Mouse (Mus musculus): ENCODE data around the gene Misp.

Misp gene

DNA sequence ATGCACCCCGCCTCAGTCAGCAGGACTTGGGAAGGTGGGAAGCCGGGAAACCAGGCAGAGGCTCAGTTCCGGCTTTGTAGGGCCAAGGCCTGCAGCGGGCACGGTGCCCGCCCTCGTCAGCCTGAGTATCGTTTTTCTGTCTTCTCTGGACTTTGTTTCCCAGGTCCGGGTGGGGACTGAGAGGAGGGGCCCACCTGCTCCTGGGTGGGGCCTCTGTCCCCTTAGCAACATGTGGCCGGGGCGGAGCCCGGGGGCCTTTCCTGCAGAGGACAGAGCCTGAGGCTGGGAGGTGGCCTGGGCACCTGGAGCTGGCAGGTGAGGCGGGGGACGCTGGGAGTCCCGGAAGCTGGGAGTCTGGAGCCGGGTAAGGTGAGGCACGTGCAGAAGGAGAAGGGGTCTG is 1.6 kb downstream of the Misp start:
- no peak for DNase-seq (ENCODE audit: low spot score in 2 of 2)

DNA sequence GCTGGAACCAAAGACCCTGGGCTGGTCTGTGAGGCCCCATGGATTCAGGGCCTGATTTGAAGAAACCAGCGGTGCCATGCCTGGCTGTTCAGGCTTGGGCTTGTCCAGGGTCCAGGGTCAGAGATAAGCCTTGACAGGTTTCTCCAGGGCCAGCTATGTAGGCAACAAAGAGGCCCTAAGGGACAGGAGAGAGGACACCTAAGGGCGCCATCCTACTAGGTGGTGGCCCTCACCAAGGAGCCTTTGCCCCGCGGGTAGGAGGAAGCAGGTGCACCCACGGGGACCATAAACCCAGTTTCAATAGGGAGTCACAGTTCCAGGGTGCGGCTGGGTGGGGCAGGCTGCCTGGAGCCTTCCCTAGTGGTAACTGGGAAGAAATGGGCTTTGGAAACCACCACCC is 2.2 kb downstream of the Misp start:
- no peak for DNase-seq (ENCODE audit: low spot score in 2 of 2)

DNA sequence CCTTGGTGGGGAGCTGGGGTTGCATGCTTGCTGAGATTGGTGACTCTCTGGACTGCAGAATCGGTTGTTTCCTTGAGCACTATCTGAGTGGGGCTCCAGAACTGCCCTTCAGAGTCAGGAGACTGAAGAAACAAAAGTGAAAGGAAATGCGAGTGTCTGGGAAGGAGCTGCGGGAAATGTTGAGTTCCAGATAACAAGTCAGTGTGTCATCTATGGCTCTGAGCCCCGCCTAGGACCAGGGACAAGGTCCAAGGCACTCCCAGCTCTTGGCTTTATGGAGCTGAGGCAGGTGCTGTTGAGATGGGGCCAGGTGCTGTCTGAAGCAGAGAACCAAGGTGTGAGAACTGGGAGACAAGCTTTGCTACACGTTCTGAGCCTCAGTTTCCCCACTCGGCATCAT is 3.6 kb downstream of the Misp start:
- DNase-seq (ENCODE audit: low spot score in 2 of 2), result peak in 1 of 2 experiments; percentile 22

DNA sequence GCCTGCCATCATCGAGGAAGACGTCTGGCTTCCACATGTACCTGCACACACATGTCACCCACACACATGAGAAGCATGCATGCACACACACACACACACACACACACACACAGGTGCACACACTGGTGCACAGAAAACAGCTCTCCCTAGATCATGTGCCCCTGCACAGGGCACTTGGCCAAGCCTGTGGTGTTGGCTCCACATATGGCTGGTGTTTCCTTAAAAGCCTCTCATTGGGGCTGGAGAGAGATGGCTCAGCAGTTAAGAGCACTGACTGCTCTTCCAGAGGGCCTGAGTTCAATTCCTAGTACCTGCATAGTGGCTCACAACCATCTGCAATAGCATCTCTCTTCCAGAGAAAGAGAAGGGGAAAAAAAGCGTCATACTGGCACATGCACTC is 10.8 kb downstream of the Misp start:
- DNase-seq (ENCODE audit: low spot score in 2 of 2), result peak in 1 of 2 experiments; percentile 22

DNA sequence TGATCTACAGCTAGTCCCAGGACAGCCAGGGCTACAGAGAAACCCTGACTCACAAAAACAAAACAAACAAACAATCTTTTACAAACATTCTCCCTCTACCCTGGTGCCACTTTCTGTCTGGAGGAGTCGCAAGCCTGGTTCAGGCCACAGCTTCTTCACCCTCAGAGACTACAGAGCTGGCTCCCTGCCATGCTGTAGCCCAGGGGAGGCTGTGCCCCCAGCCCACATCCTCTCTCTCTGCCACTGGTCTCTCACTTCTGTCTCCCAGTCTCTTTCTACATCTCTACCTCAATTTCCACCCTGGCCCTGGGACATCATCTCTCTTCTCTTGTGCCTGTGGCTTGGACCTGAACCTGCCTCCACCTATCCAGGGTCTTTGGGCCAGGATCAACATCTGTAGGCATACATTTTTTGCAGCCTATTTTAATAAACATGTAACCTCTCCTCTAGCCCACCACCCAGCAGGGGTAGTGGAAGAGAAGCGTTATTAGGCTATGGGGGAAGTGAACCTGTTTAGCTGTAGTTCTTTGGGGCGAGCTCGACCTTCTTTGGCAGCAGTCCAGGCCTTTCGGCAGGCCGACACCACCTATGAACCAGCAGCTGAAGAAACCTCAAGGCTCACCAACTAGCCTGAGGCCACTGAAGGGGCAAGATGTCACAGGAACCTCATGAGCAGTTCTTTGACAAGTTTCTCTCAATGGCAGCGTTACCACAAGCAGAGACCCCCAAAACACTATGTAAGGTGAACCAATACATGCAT is 11.4 kb downstream of the Misp start:
- DNase-seq (ENCODE audit: low spot score in 2 of 2), result peak in 1 of 2 experiments; percentile 35

DNA sequence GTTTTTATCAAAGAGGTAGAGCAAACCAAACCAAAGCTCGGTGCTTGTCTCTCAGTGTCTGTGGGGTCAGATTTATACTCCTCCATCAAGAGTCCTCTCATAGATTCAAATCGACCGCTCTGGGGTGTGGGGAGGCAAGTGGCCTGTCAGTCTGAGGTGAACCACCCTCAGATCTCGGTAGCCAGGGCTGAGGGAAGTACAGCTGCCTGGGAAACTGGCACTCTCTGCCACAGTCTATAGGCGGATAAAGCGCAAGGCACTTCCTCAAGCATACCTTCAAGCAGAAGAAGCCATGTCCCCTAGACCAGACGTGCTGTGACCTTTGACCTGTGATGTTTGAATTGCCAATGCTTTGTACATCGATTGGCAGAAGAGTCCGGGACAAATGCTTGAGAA is 12.0 kb downstream of the Misp start:
- DNase-seq (ENCODE audit: low spot score in 2 of 2), result no peak

DNA sequence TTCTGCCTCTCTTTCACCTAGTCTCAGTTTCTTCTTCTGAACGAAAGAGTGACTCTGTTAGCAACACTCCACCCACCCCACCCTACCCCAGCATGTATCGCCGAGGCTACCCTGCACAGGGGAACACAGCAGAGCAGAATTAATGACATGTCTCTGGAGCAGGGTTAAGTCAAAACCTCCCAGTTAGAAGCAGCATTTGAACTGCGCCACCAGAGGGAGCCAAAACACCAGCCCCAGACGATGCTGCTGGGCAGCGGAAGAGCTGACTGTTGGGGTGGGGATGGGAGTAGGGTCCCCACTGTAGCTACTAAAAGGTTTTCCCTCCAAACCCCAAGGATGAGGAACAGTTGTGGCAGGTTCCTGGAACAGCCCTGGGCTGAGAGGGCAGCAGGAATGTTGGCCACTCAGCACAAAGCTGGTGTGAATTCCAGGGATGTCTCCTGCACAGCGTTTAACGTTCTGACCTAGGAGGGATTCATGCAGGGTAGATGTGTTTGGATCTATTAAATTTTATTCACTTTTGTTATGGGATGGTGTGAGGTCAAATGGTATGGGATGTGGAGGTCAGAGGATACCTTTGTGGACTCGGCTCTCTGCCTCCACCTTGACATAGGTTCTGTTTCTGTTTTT is 14.1 kb downstream of the Misp start:
- peak in 1 of 2 experiments; percentile 85 for DNase-seq (ENCODE audit: low spot score in 2 of 2)

DNA sequence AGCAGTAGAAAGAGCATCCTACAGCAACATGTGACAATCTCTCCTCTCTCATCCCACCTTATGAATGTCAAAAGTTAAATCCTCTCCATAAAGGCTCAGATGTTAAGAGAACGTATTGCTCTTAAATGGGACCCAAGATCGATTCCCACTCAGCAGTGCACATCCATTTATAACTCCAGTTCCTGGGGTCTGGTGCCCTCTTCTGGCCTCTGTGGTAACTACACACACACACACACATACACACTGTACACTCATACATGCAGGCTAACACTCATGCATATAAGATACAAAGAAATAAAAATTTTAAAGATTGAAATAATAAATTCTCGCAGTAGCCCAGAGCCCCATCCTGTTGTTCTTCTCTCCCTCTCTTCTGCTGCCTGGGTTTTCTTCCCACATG is 16.1 kb downstream of the Misp start:
- DNase-seq (ENCODE audit: low spot score in 2 of 2), result no peak

DNA sequence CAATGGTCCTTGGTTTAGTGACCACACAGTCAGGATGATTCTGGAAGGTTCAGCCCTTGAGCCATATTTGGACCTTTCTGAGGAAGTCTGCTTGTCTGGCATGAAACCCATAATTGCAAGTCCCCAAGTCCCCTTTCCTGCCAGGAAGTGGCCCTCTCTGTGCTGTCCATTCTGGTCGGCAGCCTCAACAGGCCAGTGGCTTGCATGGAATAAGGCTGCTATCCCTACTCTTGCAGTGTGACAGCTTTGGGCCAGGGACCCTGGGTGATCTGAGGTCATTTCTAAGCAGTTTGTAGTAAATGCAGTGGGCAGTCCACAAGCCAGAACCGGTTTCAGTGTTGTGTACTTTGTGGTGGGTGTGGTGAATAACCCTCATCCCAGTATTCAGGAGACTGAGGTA is 17.4 kb downstream of the Misp start:
- peak in 1 of 2 experiments; percentile 19 for DNase-seq (ENCODE audit: low spot score in 2 of 2)

DNA sequence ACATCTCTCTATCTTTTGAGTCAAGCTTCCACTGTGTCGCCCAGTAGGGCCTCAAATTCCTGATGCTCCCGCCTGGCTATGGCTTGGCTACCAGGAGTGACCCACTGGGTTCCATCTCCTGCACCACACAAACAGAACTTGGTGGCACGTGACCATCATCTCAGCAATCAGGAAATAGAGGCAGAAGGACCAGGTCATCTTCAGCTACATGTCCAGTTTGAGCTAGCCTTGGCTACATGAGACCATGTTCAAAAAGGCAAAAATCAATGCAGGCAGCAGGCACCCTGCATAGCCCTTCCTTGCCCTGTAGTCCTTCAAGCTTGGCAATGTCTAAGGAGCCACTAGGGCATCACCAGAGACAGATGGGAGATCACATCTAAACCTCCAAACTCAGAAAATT is 19.3 kb downstream of the Misp start:
- no peak for DNase-seq (ENCODE audit: low spot score in 2 of 2)

DNA sequence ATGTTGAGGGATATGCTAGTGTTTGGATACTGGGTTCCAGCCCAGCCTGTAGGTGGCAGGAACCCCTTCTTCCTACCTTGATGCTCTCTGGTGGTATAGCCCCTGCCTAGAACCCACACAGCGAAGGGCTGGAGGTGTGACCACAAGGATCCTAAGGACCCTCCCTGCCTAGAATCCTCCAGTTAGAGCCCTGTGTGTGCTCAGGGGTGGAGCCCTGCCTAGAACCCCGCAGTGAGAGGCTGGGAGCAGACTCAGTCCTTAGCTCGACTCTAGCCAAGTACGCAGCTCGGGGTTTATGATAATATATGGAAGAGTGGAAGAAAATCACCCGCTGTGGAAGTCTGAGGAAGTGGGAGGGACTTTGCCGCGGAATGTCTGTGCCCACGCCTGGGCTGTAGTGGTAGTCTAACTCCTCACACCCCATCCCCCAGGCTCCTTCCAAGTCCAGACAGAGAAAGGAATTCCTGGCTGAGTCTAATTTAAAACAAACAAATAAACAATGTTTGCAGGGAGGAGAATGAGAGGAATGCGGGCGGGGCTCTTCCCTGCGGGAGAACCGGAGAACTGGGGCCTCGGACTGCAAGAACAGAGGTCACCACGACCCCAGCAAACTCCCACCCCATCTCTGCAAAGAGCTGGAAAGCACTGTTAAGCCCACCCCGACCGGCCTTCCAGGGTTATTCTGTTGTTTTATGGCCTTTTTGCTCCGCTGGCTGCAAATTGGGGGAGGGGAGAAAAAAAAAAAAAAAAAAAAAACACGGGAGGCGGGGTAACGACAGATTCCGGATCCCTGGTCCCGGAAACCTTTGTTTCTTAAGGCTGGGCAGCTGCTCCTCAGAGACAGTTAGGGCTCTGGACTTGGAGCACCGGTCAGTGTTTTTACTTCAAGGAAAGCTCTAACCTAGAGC is 20.1 kb downstream of the Misp start:
- DNase-seq (ENCODE audit: low spot score in 2 of 2), result peak; percentile 79 to 90

DNA sequence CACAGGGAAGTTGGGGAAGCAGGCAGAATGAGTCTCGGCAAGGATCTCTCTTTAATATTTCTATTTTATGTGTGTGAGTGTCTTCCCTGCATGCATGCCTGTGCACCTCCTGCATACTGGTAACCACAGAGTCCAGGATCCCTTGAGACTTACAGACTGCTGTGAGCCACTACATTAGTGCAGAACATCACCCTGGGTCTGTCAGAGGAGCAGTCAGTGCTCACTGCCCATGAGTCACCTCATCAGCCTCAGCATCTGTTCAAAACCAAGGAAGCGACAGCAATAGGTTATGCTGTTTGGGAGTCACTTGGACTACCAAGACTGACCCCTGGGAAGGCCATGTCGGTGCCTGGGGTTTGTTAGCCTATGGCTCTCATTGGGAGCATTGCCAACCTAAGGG is 21.5 kb downstream of the Misp start:
- DNase-seq (ENCODE audit: low spot score in 2 of 2), result no peak

DNA sequence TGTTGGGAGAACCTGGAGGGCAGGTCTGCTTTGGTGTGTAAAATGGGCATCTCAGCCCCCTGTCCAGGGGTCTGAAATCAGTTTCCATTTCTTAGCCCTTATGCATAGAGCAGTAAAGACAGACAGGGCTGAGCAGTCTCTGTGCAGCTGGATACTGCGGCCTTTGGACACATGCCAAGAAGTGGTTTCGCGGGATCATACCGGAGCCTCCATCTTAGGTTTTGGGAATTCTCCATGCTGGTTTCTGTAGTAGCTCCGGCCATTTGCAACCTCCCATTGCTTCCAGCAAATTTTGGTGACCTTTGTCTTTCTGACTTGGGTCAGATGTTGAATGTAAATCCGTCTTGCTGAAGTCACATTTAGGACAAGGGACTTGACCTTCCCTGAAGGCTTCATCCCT is 22.7 kb downstream of the Misp start:
- DNase-seq (ENCODE audit: low spot score in 2 of 2), result peak in 1 of 2 experiments; percentile 46

DNA sequence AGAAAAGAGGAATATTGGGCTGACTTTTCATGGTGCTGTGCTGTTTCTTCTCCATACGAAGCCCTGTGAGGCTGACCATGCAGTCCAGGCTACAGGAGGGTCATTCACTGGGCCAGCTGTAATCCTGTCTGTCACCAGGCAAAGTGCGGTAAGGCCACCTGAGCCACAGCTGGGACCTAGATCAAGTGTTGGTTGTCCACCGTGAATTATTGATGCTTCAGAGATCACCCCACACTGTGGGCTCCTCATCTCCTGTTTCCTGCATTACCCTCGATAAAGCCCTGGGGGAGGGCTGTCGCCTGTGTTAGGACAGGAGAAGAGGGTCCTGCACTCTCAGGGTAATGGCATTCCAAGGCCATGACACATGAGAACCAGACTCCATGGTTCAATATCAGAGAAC is 25.8 kb downstream of the Misp start:
- no peak for DNase-seq (ENCODE audit: low spot score in 2 of 2)

DNA sequence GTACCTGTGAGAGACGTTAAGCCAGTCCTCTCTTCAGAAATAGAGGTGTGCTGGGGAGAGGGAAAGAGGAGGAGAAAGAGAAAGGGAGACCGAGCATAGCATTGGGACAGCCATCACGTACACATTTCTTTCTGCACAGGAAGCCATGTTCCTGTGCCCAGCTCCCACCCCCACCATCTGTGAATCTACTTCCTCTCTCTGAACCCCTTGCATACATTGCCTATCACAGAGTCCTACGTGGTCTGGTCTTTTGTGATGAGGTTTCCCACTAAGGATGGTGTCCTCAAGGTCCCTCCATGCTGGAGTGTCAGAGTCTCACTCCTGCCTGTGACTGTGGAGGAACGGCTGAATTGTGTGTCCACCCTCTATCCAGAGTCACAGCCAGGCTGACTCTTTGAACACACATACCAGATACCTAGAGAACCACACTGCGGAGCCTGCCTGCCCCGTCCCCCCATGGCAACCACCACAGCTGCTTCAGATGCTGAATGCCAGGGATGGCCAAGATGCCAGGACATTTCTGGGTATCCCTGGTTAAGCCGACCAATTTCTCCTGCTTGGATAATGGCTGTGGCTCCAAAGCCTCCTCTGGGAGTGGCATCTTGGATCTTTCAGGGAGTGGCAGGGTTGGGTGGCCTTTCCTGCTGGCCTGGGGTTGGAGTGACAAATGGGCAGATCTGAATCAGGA is 29.3 kb downstream of the Misp start:
- DNase-seq (ENCODE audit: low spot score in 2 of 2), result peak in 1 of 2 experiments; percentile 21

DNA sequence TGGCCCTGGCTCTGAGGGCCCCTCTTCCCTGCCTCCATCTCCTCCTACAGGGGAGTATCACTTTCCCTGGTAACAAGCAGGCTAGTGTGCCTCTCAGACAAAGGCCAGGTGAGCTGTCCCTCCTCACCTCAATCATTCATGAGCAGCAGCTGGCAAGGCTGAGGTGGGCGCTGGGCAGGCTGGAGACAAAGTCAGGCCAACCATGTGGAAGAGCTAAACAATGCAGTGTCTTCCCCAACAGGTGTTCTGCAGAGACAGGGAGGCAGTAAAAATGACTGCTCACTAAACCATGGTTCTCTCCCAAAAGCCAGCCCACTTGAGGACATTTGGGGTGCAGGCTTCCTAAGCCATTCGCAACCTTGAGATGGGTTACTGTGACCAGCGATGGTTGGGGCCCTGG is 30.9 kb downstream of the Misp start:
- peak in 1 of 2 experiments; percentile 19 for DNase-seq (ENCODE audit: low spot score in 2 of 2)

DNA sequence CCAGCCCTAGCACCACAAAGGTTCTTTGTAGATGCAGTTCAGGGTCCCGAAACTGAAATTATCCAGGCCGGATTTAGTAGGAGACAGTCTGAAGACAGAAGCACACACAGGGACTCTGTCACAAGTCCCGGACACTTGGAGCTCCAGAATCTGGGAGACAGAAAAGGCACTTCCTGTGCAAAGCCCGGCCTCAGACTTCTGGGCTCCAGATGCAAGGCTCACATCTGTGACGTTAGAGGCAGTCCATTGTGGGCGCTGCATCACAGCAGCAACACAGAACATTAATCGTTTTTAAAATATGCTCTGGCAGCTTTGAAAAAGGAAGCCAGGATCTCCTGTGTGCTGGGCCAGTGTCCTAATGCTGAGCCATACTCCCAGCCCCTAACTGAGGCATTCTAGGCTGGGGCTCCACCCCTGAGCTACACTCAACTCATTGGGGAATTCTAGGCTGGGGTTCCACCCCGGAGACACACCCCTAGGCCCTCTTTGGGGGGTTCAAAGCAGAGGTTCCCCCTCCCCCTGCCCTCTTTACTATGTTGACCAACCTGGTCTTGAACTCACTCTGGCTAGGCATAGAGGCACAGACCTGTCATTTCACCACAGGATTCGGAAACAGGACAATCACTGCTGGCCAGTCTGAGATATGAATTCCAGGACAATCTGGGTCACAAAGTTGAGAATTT is 31.5 kb downstream of the Misp start:
- DNase-seq (ENCODE audit: low spot score in 2 of 2), result peak; percentile 26 to 40

DNA sequence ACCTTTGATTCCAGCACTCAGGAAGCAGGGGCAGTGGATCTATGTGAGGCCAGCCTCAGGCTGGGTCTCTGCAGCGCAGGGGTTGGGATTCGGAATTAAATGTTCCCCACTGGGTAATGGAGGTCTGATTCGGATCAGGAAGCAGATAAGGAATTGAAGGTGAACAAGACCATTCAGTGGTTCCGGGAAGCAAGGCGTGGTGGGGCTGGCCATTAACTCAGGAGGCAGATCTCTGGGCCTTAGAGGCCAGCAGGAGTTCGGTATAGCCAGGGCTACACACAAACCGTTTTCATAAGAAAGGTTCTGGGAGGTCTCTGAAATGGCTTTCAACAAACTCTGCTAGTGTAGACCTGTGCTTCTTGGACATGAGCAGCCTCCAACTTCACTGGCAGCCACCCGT is 32.0 kb downstream of the Misp start:
- DNase-seq (ENCODE audit: low spot score in 2 of 2), result no peak

DNA sequence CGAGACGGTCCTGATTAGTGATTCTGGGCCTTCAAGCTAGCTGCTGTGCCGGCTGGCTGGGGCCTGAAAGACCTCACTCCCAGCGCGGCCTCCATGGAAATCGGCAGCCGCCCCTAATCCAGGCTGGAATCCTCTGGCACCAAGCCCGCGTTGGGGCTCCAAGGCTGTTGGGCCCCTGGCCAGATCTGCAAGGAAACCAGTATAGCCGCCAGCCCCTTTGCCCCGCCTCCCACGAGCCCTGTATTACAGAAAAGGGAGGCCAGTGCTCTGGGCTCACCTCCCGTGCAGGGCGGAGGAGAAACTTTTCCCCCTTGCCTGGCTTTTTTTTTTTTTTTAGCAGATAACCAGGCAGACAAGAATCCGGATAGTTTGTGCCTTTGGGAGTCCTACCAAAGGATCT is 32.6 kb downstream of the Misp start:
- peak; percentile 94 to 95 for DNase-seq (ENCODE audit: low spot score in 2 of 2)

DNA sequence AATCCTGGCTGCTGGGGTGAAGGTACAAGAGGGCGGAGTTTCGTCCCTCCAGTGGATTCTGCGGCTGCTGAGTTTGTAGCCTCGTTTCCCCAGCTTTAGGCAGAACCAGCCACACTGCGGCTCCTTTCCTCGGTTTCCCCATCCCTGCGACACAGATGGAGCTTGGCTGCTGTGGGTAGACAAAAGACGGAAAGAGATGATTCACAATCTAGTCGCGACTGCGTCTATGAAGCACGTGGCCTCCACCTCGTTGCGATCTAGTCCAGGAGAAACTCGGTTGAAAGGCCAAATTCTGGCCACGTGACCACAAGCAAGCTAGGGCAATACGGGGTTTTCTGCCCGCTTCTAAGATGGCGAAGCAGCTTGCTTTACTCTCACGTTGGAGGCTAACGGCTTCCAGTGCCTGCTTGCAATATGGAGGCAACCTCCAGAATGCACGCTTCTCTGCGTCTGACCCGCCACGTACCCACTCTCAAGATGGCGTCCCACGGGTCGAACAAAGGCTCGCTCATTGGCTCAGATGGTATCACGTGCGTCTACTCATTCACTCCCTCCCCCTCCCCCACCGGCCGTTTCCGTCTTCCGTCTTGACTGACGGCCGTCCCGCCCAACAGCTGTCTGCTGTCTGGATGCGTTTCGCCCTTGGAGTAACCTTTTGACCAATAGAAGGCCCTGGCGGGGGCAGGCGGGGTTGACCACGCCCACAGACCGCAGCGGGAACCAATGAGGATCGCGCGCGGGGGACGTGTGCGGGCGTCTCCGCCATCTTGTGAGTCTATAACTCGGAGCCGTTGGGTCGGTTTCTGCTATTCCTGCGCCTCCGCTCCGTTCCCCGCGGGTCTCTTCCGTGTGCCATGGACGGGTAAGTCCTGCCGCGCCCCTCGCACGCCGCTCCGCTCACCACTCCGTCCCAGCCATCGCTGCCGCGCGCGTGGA is 33.3 kb downstream of the Misp start, which contains the start of gene Ptbp1:
Ptbp1 (plus strand) TSS at position 568 of the 936 bp plus-strand sequence.
- DNase-seq (ENCODE audit: low spot score in 2 of 2), result peak; percentile 100

Data from right cerebral cortex, postnatal 10 days (tissue).